Mouse (Mus musculus): ENCODE data around the gene Celf1. TPM values are rescaled to one million over a fixed set of nuclear protein-coding genes. Genes with fewer than 3 reads are reported as not detected.
"Not testable (repeated sequence)": the region's sequence is repeated elsewhere in the genome, so short reads cannot be mapped to it uniquely, and the experiment has no call there.

Celf1 gene
- polyA plus RNA-seq (2015; fragmentation: Nextera tagmentation; extraction: Ambion mirVana), result 94.7 and 103 TPM in 2 replicates

GRCm38 (mm10) chr2:90940233-90941229, at the start of gene Celf1:
Gene Celf1, plus strand, starts transcription at chr2:90940382.
- H3K9ac ChIP-seq, result peak within 1 kb of the TSS; percentile 98
- peak within 1 kb of the TSS; percentile 83 for H3K4me2 ChIP-seq
- no peaks in the 10 kb centered on the region for H3K36me3 ChIP-seq
- H3K4me3 ChIP-seq, result peak within 1 kb of the TSS; percentile 99
- ATAC-seq (ENCODE audit: low FRiP score, low read depth), result peak; percentile 95
- H3K4me1 ChIP-seq (replicated peaks), result peaks cover 50% of the 10 kb centered on the region
- H3K27me3 ChIP-seq, result no peaks in the 10 kb centered on the region
- H3K27ac ChIP-seq (replicated peaks), result peak within 1 kb of the TSS; percentile 94
- under 1% methylated on average over 85 of the region's 113 CpGs for WGBS
- H3K9me3 ChIP-seq, result no peaks in the 10 kb centered on the region

- Histone ChIP-seq H3K4me1 (replicated peaks) (peaks cover 29% of the 10 kb centered on the region), H3K4me3 (no peak overlapping the region), H3K27ac (replicated peaks) (no peak overlapping the region), H3K4me2 (no peak overlapping the region), H3K9me3 (no peaks in the 10 kb centered on the region), H3K9ac (no peak overlapping the region), H3K36me3 (peaks cover 39% of the 10 kb centered on the region), H3K27me3 (no peaks in the 10 kb centered on the region)
- no peak for ATAC-seq (ENCODE audit: low FRiP score, low read depth)
- WGBS, result 93% methylated on average over 6 of the region's 6 CpGs
These were observed 46.4 kb upstream of the Celf1 start for GRCm38 (mm10) chr2:90893673-90894298.

DNA sequence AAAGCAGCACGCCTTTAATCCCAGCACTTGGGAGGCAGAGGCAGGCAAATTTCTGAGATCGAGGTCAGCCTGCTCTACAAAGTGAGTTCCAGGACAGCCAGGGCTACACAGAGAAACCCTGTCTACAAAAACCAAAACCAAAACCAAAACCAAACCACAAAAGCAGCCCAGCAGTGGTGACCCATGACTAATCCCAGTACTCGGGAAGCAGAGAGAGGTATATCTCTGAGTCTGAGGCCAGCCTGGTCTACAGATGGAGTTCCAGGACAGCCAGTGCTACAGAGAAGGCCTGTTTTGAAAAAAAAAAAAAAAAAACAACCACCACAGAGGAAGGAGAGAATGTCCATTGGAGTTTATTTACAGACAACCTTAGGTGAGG, 45.9 kb upstream of the Celf1 start:
- WGBS, result 91% methylated on average over 3 of the region's 3 CpGs
- Histone ChIP-seq H3K36me3 (peaks cover 39% of the 10 kb centered on the region), H3K4me1 (replicated peaks) (peaks cover 24% of the 10 kb centered on the region)
- not testable (repeated sequence) for H3K27ac ChIP-seq (replicated peaks); H3K4me2 ChIP-seq; H3K27me3 ChIP-seq; H3K9me3 ChIP-seq; H3K4me3 ChIP-seq; ATAC-seq (ENCODE audit: low FRiP score, low read depth); H3K9ac ChIP-seq

DNA sequence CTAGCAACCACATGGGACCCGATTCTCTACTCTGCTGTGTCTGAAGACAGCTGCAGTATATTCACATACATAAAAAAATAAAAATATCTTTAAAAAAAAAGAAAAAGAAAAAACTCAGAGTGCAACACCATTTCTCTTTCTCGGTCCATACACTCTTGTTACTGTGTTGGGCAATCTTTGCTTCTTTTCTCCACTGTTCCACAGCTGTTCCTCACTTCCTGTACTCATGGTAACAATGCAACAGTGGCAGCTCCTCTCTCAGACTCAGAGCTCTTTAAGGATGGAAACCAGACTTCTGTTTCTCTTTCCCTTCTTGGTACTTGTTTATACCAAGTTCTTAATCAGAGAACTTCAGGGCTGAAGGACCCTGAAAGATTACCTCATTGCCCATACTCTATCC, 36.8 kb upstream of the Celf1 start:
- ATAC-seq (ENCODE audit: low FRiP score, low read depth), result no peak
- Histone ChIP-seq H3K4me2 (peak overlapping the region; percentile 72), H3K9ac (peak overlapping the region; percentile 88), H3K36me3 (peaks cover 33% of the 10 kb centered on the region), H3K9me3 (no peaks in the 10 kb centered on the region), H3K27me3 (no peaks in the 10 kb centered on the region), H3K4me3 (peak overlapping the region; percentile 80), H3K27ac (replicated peaks) (peak overlapping the region; percentile 95; the same call in 1 of the 2 replicates), H3K4me1 (replicated peaks) (peaks cover 37% of the 10 kb centered on the region)
- WGBS, result 92% methylated on average over 2 of the region's 2 CpGs

DNA sequence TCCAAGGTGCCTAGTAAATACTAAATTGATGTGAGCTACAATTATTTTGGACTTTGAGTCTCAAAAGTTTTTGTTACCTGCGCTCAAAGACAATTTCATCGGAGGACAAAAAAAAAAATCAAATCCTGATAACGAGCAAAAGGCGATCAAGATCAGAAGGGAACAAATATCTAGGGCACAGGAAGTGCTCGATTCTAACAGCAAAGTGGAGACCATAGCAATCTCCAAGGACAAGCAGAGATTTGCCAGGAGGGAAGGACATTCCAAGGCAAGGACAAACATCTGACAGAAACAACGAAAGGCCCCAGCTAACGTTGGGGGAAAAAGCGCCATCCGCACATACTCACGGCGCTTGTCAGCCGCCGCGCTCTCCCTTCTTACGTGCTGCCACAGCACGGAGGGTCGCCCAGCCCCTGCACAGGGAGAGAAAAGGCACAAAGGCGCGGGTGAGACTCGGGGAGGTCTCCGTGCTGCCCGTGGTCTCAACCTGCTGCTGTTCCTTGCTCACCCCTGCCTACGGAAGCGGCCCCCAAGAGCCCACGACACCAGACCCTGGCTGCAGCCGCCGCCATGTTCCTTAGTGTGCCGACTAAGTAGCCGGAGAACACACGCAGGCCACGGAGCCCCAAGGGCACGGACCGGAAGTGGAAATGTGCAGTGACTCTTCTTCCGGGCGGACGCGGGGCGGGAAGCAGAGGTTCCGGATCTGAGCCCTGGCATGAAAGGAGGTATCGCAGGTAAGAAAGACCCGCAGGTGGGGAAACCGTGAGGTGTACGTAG, 35.9 kb upstream of the Celf1 start, which contains the start of the genes Kbtbd4 and Ndufs3:
Kbtbd4 (plus strand) TSS at position 665 of the 780 bp plus-strand sequence.
Ndufs3 (minus strand) TSS at position 752 of the 780 bp plus-strand sequence.
- peak within 1 kb of the TSS; percentile 72 for H3K4me2 ChIP-seq
- H3K4me1 ChIP-seq (replicated peaks), result peaks cover 37% of the 10 kb centered on the region
- H3K9ac ChIP-seq, result peak within 1 kb of the TSS; percentile 88
- peak within 1 kb of the TSS; percentile 80 for H3K4me3 ChIP-seq
- H3K27ac ChIP-seq (replicated peaks), result peak within 1 kb of the TSS; percentile 95
- H3K9me3 ChIP-seq, result no peaks in the 10 kb centered on the region
- no peaks in the 10 kb centered on the region for H3K27me3 ChIP-seq
- H3K36me3 ChIP-seq, result peaks cover 39% of the 10 kb centered on the region
- ATAC-seq (ENCODE audit: low FRiP score, low read depth), result peak; percentile 94
- WGBS, result under 1% methylated on average over 43 of the region's 43 CpGs

DNA sequence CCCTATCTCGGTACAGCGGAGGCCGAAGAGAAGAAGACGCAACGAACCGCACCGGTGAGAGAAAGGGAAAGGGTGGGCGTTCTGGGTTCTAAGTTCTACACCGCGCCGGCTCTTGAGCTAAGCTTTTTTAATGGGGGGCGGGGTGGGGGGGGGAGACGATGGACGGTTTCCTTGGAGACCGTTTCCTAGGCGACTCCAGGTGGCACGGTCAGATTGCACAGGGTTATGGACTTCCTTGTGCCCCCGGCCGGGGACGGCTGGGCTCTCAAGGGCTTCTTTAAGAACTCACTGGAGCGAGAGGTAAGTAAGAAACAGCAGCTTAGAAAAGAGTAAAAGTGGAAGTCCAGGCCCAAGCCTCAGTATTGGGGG, 35.3 kb upstream of the Celf1 start:
- Histone ChIP-seq H3K4me2 (peak overlapping the region; percentile 64), H3K9me3 (no peaks in the 10 kb centered on the region), H3K27me3 (no peaks in the 10 kb centered on the region), H3K4me1 (replicated peaks) (peaks cover 37% of the 10 kb centered on the region), H3K9ac (peak overlapping the region; percentile 88), H3K27ac (replicated peaks) (peak overlapping the region; percentile 95), H3K36me3 (peaks cover 44% of the 10 kb centered on the region), H3K4me3 (peak overlapping the region; percentile 80)
- no peak; the same call in 1 of the 2 replicates for ATAC-seq (ENCODE audit: low FRiP score, low read depth)
- 0% methylated on average over 21 of the region's 21 CpGs for WGBS

GRCm38 (mm10) chr2:90906721-90907120, 33.5 kb upstream of the Celf1 start:
- no peaks in the 10 kb centered on the region for H3K9me3 ChIP-seq
- H3K36me3 ChIP-seq, result peaks cover 50% of the 10 kb centered on the region
- no peak for ATAC-seq (ENCODE audit: low FRiP score, low read depth)
- H3K27ac ChIP-seq (replicated peaks), result no peak overlapping the region
- H3K4me3 ChIP-seq, result no peak overlapping the region
- H3K9ac ChIP-seq, result no peak overlapping the region
- no peaks in the 10 kb centered on the region for H3K27me3 ChIP-seq
- no peak overlapping the region for H3K4me2 ChIP-seq
- WGBS, result 95% methylated on average over 2 of the region's 2 CpGs
- H3K4me1 ChIP-seq (replicated peaks), result peaks cover 37% of the 10 kb centered on the region

DNA sequence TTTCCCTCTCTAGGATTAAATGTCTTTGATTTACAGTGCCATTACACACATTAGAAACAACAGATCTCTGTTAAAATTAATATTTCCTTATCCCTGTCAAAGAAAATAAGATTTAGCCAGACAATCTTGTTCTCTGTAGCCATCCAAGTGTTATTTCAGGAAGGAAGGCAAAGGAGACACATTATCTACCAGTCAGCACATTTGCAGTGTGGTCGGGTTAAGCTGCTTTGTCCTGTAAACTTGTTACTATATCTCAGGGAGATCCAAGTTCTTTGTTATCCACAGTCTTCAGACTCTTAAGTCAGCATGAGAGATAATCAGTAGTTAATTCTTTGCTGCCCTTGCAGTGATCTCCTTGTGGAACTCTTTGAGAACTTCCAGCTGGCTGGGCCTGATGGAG, 29.3 kb upstream of the Celf1 start:
- Histone ChIP-seq H3K9me3 (no peaks in the 10 kb centered on the region), H3K9ac (no peak overlapping the region), H3K27me3 (no peaks in the 10 kb centered on the region), H3K4me2 (no peak overlapping the region), H3K4me3 (no peak overlapping the region), H3K27ac (replicated peaks) (no peak overlapping the region), H3K36me3 (peaks cover 64% of the 10 kb centered on the region), H3K4me1 (replicated peaks) (peaks cover 33% of the 10 kb centered on the region)
- ATAC-seq (ENCODE audit: low FRiP score, low read depth), result no peak
- WGBS, result 91% methylated on average over 1 of the region's 1 CpGs

GRCm38 (mm10) chr2:90911668-90912067, 28.5 kb upstream of the Celf1 start:
- H3K4me3 ChIP-seq, result no peak overlapping the region
- H3K27me3 ChIP-seq, result no peaks in the 10 kb centered on the region
- no peak for ATAC-seq (ENCODE audit: low FRiP score, low read depth)
- 89% methylated on average over 1 of the region's 1 CpGs for WGBS
- H3K4me1 ChIP-seq (replicated peaks), result peaks cover 35% of the 10 kb centered on the region
- no peak overlapping the region for H3K27ac ChIP-seq (replicated peaks)
- no peak overlapping the region for H3K4me2 ChIP-seq
- no peak overlapping the region for H3K9ac ChIP-seq
- H3K9me3 ChIP-seq, result no peaks in the 10 kb centered on the region
- H3K36me3 ChIP-seq, result peaks cover 61% of the 10 kb centered on the region

DNA sequence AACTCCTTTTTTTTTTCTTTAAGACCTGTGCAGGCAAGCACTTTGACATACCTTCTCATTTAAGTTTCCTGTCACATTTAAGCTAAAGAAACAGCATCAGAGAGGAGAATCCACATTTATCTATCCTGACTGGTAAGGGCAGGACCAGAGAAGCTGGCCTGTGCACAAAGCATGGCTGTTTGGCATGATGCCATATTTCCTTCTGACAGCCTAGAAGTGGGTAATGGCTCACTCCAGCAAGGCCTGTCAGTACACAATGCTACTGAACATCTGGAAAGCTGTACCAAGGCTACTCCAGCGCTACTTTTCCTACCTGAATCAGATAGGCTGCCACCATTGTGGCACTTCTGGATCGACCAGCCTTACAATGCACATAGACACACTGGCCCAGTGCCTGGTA, 26.5 kb upstream of the Celf1 start:
- no peak overlapping the region for H3K4me3 ChIP-seq
- H3K27me3 ChIP-seq, result no peaks in the 10 kb centered on the region
- 65% methylated on average over 2 of the region's 2 CpGs for WGBS
- H3K27ac ChIP-seq (replicated peaks), result no peak overlapping the region
- no peak overlapping the region for H3K9ac ChIP-seq
- peaks cover 40% of the 10 kb centered on the region for H3K4me1 ChIP-seq (replicated peaks)
- no peak for ATAC-seq (ENCODE audit: low FRiP score, low read depth)
- H3K9me3 ChIP-seq, result no peaks in the 10 kb centered on the region
- H3K4me2 ChIP-seq, result no peak overlapping the region
- H3K36me3 ChIP-seq, result peaks cover 47% of the 10 kb centered on the region

GRCm38 (mm10) chr2:90915516-90915915, 24.7 kb upstream of the Celf1 start:
- Histone ChIP-seq H3K9ac (peak overlapping the region; percentile 95; the same call in 1 of the 2 replicates), H3K36me3 (peaks cover 31% of the 10 kb centered on the region), H3K27me3 (no peaks in the 10 kb centered on the region), H3K4me1 (replicated peaks) (peaks cover 40% of the 10 kb centered on the region), H3K27ac (replicated peaks) (no peak overlapping the region), H3K9me3 (no peaks in the 10 kb centered on the region), H3K4me3 (no peak overlapping the region), H3K4me2 (peak overlapping the region; percentile 96; the same call in 1 of the 2 replicates)
- ATAC-seq (ENCODE audit: low FRiP score, low read depth), result no peak
- 48% methylated on average over 1 of the region's 1 CpGs for WGBS

Data from hindbrain, embryonic 15.5 days (tissue).